Mouse (Mus musculus): ENCODE results near the gene Rere.
A peak's percentile ranks its signal among the peaks of the same experiment; 100 is the strongest.
"Not testable (repeated sequence)": the region's sequence is repeated elsewhere in the genome, so short reads cannot be mapped to it uniquely, and the experiment has no call there.

Gene Rere

GRCm38 (mm10) chr4:150518826-150519225 is 237.4 kb downstream of the Rere start:
- DNase-seq: no peak

GRCm38 (mm10) chr4:150520069-150520468 is 238.6 kb downstream of the Rere start:
- no peak for DNase-seq

- DNase-seq: no peak
Measured at GRCm38 (mm10) chr4:150522425-150522824, 241.0 kb downstream of the Rere start.

GRCm38 (mm10) chr4:150523351-150523750 is 241.9 kb downstream of the Rere start:
- DNase-seq: no peak

GRCm38 (mm10) chr4:150526269-150526668 is 244.8 kb downstream of the Rere start:
- DNase-seq: no peak

- no peak for DNase-seq
Measured at GRCm38 (mm10) chr4:150528426-150528825, 247.0 kb downstream of the Rere start.

GRCm38 (mm10) chr4:150528846-150529245 is 247.4 kb downstream of the Rere start:
- DNase-seq: no peak

GRCm38 (mm10) chr4:150531869-150532268 is 250.4 kb downstream of the Rere start:
- peak; percentile 85 for DNase-seq

GRCm38 (mm10) chr4:150536821-150537510 is 255.5 kb downstream of the Rere start:
- DNase-seq: peak; percentile 66

GRCm38 (mm10) chr4:150539846-150540245 is 258.4 kb downstream of the Rere start:
- DNase-seq: no peak

GRCm38 (mm10) chr4:150540392-150541094 is 259.1 kb downstream of the Rere start:
- no peak for DNase-seq

GRCm38 (mm10) chr4:150544231-150544630 is 262.8 kb downstream of the Rere start:
- DNase-seq: peak; percentile 75

GRCm38 (mm10) chr4:150544652-150545258 is 263.3 kb downstream of the Rere start:
- DNase-seq: peak; percentile 98

- DNase-seq: peak; percentile 90
Measured at GRCm38 (mm10) chr4:150545775-150546174, 264.3 kb downstream of the Rere start.

GRCm38 (mm10) chr4:150546296-150546695 is 264.9 kb downstream of the Rere start:
- DNase-seq: not testable (repeated sequence)

- no peak for DNase-seq
Measured at GRCm38 (mm10) chr4:150549393-150549792, 267.9 kb downstream of the Rere start.

- no peak for DNase-seq
Measured at GRCm38 (mm10) chr4:150549989-150550716, 268.7 kb downstream of the Rere start.

GRCm38 (mm10) chr4:150551390-150551789 is 269.9 kb downstream of the Rere start:
- no peak for DNase-seq

- no peak for DNase-seq
Measured at GRCm38 (mm10) chr4:150552751-150553600, 271.5 kb downstream of the Rere start.

GRCm38 (mm10) chr4:150555783-150556182 is 274.3 kb downstream of the Rere start:
- DNase-seq: no peak

- DNase-seq: peak; percentile 98
Measured at GRCm38 (mm10) chr4:150556382-150557221, 275.2 kb downstream of the Rere start.
